Mouse (Mus musculus): ENCODE results near the gene Kpna6.

DNA sequence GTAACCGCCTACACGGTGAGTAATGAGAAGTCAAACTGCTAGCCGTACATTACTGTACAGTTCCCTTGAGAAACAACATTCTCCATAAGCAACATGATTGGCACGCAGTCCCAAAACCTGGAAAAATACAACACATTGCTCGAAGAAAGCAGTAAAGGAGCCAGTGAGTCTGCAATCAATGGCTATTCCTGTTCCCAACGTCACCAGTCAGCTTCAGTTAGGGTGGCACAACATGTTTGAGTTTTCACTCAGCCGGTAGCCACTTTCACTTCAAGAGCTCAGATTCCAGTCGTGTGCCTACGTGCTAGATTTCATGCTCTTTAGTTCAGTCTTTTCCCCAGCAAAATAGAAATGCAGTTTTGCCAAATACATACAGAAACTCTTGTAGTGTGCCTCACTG, 43.7 kb upstream of the Kpna6 start:
- TF ChIP-seq CTCF (IDR thresholded peaks at IDR 0.05; ENCODE audit: borderline replicate concordance, control insufficient read depth, extremely low read depth, insufficient read depth, low read length, poor library complexity) (no peak), POLR2A (IDR thresholded peaks at IDR 0.05; ENCODE audit: control insufficient read depth, extremely low read depth, insufficient read depth, low read length, poor library complexity) (no peak)

Data from thymus, adult 2 months (tissue).